Mouse (Mus musculus): ENCODE measurements around the gene Pard3b. TPM values are rescaled to one million over a fixed set of nuclear protein-coding genes. Genes with fewer than 3 reads are reported as not detected.

Gene Pard3b
- polyA plus RNA-seq, 1 experiment from 2014 or later = 11.4 TPM

- WGBS = 67% methylated on average over 8 of the region's 8 CpGs
- no peak overlapping the region for H3K27ac ChIP-seq (ENCODE audit: low read length)
- H3K36me3 ChIP-seq (ENCODE audit: control insufficient read depth, insufficient read depth) = no peaks in the 10 kb centered on the region
- no peak overlapping the region for H3K4me3 ChIP-seq (ENCODE audit: low read length)
- H3K27me3 ChIP-seq (ENCODE audit: control insufficient read depth, insufficient read depth, low read length) = no peaks in the 10 kb centered on the region
- no peaks in the 10 kb centered on the region for H3K4me1 ChIP-seq (ENCODE audit: control insufficient read depth, insufficient read depth, low read length)
- H3K9me3 ChIP-seq (replicated peaks; ENCODE audit: control insufficient read depth, low read length) = no peaks in the 10 kb centered on the region
- no peak overlapping the region for H3K9ac ChIP-seq (ENCODE audit: low read length)
- no peak for ATAC-seq (replicated peaks; ENCODE audit: extremely low read depth, insufficient read depth, low FRiP score)
- no peak overlapping the region for H3K4me2 ChIP-seq (ENCODE audit: low read depth, low read length)
Observed at GRCm38 (mm10) chr1:62197515-62197914, 558.9 kb downstream of the Pard3b start.

- Histone ChIP-seq H3K4me1 (ENCODE audit: control insufficient read depth, insufficient read depth, low read length) (no peaks in the 10 kb centered on the region), H3K4me2 (ENCODE audit: low read depth, low read length) (no peak overlapping the region), H3K36me3 (ENCODE audit: control insufficient read depth, insufficient read depth) (no peaks in the 10 kb centered on the region), H3K9ac (ENCODE audit: low read length) (no peak overlapping the region), H3K27ac (ENCODE audit: low read length) (no peak overlapping the region), H3K4me3 (ENCODE audit: low read length) (no peak overlapping the region), H3K9me3 (replicated peaks; ENCODE audit: control insufficient read depth, low read length) (no peaks in the 10 kb centered on the region), H3K27me3 (ENCODE audit: control insufficient read depth, insufficient read depth, low read length) (no peaks in the 10 kb centered on the region)
- ATAC-seq (replicated peaks; ENCODE audit: extremely low read depth, insufficient read depth, low FRiP score) = no peak
- 76% methylated on average over 1 of the region's 1 CpGs for WGBS
Observed at GRCm38 (mm10) chr1:62200919-62201318, 562.3 kb downstream of the Pard3b start.

DNA sequence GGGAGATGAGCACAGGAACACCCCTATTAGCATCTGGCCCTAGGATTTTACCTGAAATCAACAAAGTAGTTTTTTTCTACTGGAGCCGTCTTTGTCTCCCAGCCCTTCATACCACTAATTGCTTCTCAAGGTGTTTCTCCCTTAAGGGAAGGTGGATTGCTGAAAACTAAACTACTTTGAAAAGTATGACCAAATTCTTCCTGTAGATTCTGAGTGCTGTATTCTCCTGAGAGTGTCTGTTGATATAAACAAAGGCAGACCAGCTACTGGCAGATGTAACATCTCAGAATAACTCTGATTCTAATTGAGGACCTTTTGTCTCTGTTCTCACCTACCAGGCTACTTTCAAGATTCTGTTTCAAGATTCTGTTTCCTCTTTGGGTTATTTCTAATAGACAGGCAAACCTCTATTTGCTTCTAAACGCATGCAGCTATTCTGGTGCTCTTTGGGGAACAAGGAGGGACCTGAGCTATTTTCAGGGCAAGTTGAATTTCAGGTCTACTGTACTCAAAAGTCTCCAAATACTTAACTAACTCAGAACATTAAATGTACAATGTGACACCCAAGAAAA lies 563.1 kb downstream of the Pard3b start:
- Histone ChIP-seq H3K9ac (ENCODE audit: low read length) (no peak overlapping the region), H3K4me1 (ENCODE audit: control insufficient read depth, insufficient read depth, low read length) (no peaks in the 10 kb centered on the region), H3K4me2 (ENCODE audit: low read depth, low read length) (no peak overlapping the region), H3K27ac (ENCODE audit: low read length) (no peak overlapping the region), H3K4me3 (ENCODE audit: low read length) (no peak overlapping the region), H3K36me3 (ENCODE audit: control insufficient read depth, insufficient read depth) (no peaks in the 10 kb centered on the region), H3K27me3 (ENCODE audit: control insufficient read depth, insufficient read depth, low read length) (no peaks in the 10 kb centered on the region), H3K9me3 (replicated peaks; ENCODE audit: control insufficient read depth, low read length) (no peaks in the 10 kb centered on the region)
- ATAC-seq (replicated peaks; ENCODE audit: extremely low read depth, insufficient read depth, low FRiP score) = no peak
- 48% methylated on average over 2 of the region's 2 CpGs for WGBS

GRCm38 (mm10) chr1:62213285-62213684 lies 574.7 kb downstream of the Pard3b start:
- Histone ChIP-seq H3K4me3 (ENCODE audit: low read length) (no peak overlapping the region), H3K9ac (ENCODE audit: low read length) (no peak overlapping the region), H3K4me1 (ENCODE audit: control insufficient read depth, insufficient read depth, low read length) (no peaks in the 10 kb centered on the region), H3K9me3 (replicated peaks; ENCODE audit: control insufficient read depth, low read length) (no peaks in the 10 kb centered on the region), H3K36me3 (ENCODE audit: control insufficient read depth, insufficient read depth) (0 out of 2 replicates have a peak, but pooled peaks cover 3% of the 10 kb centered on the region), H3K27ac (ENCODE audit: low read length) (no peak overlapping the region), H3K27me3 (ENCODE audit: control insufficient read depth, insufficient read depth, low read length) (no peaks in the 10 kb centered on the region), H3K4me2 (ENCODE audit: low read depth, low read length) (no peak overlapping the region)
- no peak for ATAC-seq (replicated peaks; ENCODE audit: extremely low read depth, insufficient read depth, low FRiP score)
- 92% methylated on average over 2 of the region's 2 CpGs for WGBS

- H3K9me3 ChIP-seq (replicated peaks; ENCODE audit: control insufficient read depth, low read length) = no peaks in the 10 kb centered on the region
- H3K27me3 ChIP-seq (ENCODE audit: control insufficient read depth, insufficient read depth, low read length) = no peaks in the 10 kb centered on the region
- 0 out of 2 replicates have a peak, but pooled peaks cover 3% of the 10 kb centered on the region for H3K36me3 ChIP-seq (ENCODE audit: control insufficient read depth, insufficient read depth)
- WGBS = 75% methylated on average over 2 of the region's 2 CpGs
- no peak overlapping the region for H3K9ac ChIP-seq (ENCODE audit: low read length)
- no peak for ATAC-seq (replicated peaks; ENCODE audit: extremely low read depth, insufficient read depth, low FRiP score)
- H3K4me2 ChIP-seq (ENCODE audit: low read depth, low read length) = no peak overlapping the region
- no peaks in the 10 kb centered on the region for H3K4me1 ChIP-seq (ENCODE audit: control insufficient read depth, insufficient read depth, low read length)
- H3K27ac ChIP-seq (ENCODE audit: low read length) = no peak overlapping the region
- H3K4me3 ChIP-seq (ENCODE audit: low read length) = no peak overlapping the region
Observed at GRCm38 (mm10) chr1:62215842-62216241, 577.2 kb downstream of the Pard3b start.

- H3K27ac ChIP-seq (ENCODE audit: low read length) = no peak overlapping the region
- H3K4me2 ChIP-seq (ENCODE audit: low read depth, low read length) = no peak overlapping the region
- H3K4me3 ChIP-seq (ENCODE audit: low read length) = no peak overlapping the region
- 80% methylated on average over 4 of the region's 4 CpGs for WGBS
- H3K27me3 ChIP-seq (ENCODE audit: control insufficient read depth, insufficient read depth, low read length) = no peaks in the 10 kb centered on the region
- no peaks in the 10 kb centered on the region for H3K9me3 ChIP-seq (replicated peaks; ENCODE audit: control insufficient read depth, low read length)
- ATAC-seq (replicated peaks; ENCODE audit: extremely low read depth, insufficient read depth, low FRiP score) = no peak
- H3K36me3 ChIP-seq (ENCODE audit: control insufficient read depth, insufficient read depth) = 0 out of 2 replicates have a peak, but pooled peaks cover under 1% of the 10 kb centered on the region
- no peaks in the 10 kb centered on the region for H3K4me1 ChIP-seq (ENCODE audit: control insufficient read depth, insufficient read depth, low read length)
- no peak overlapping the region for H3K9ac ChIP-seq (ENCODE audit: low read length)
Observed at GRCm38 (mm10) chr1:62216568-62216967, 577.9 kb downstream of the Pard3b start.

GRCm38 (mm10) chr1:62229129-62229528 lies 590.5 kb downstream of the Pard3b start:
- no peak for ATAC-seq (replicated peaks; ENCODE audit: extremely low read depth, insufficient read depth, low FRiP score)
- Histone ChIP-seq H3K4me3 (ENCODE audit: low read length) (no peak overlapping the region), H3K9ac (ENCODE audit: low read length) (no peak overlapping the region), H3K4me2 (ENCODE audit: low read depth, low read length) (no peak overlapping the region), H3K4me1 (ENCODE audit: control insufficient read depth, insufficient read depth, low read length) (peaks cover 3% of the 10 kb centered on the region; the same call in 1 of the 2 replicates), H3K9me3 (replicated peaks; ENCODE audit: control insufficient read depth, low read length) (no peaks in the 10 kb centered on the region), H3K27me3 (ENCODE audit: control insufficient read depth, insufficient read depth, low read length) (no peaks in the 10 kb centered on the region), H3K27ac (ENCODE audit: low read length) (no peak overlapping the region), H3K36me3 (ENCODE audit: control insufficient read depth, insufficient read depth) (no peaks in the 10 kb centered on the region)
- whole genome bisulfite sequencing = 82% methylated on average over 5 of the region's 5 CpGs

GRCm38 (mm10) chr1:62234039-62234438 lies 595.4 kb downstream of the Pard3b start:
- Histone ChIP-seq H3K9me3 (replicated peaks; ENCODE audit: control insufficient read depth, low read length) (no peaks in the 10 kb centered on the region), H3K4me2 (ENCODE audit: low read depth, low read length) (no peak overlapping the region), H3K9ac (ENCODE audit: low read length) (no peak overlapping the region), H3K4me1 (ENCODE audit: control insufficient read depth, insufficient read depth, low read length) (peaks cover 4% of the 10 kb centered on the region; the same call in 1 of the 2 replicates), H3K27me3 (ENCODE audit: control insufficient read depth, insufficient read depth, low read length) (no peaks in the 10 kb centered on the region), H3K27ac (ENCODE audit: low read length) (no peak overlapping the region), H3K4me3 (ENCODE audit: low read length) (no peak overlapping the region), H3K36me3 (ENCODE audit: control insufficient read depth, insufficient read depth) (no peaks in the 10 kb centered on the region)
- no peak for ATAC-seq (replicated peaks; ENCODE audit: extremely low read depth, insufficient read depth, low FRiP score)
- 26% methylated on average over 1 of the region's 1 CpGs for WGBS

DNA sequence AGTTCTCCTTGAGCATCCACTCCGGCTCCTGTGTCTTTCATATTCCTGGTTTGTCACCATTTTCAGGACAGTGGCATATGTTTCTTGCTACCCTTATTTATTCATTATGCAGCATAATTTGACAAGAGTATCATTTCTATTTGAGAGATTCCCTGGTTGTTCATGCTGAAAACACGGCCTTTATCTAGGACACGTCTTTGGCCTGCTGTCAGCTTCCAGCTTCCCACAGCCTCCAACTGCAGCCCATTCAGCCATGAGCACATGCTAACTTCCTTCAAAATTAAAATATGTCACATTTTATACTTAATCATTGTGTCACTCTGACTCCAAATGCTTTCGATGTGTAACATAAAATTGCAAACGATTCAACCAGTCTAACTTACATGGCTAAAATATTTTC lies 596.5 kb downstream of the Pard3b start:
- no peak overlapping the region for H3K4me3 ChIP-seq (ENCODE audit: low read length)
- no peaks in the 10 kb centered on the region for H3K36me3 ChIP-seq (ENCODE audit: control insufficient read depth, insufficient read depth)
- H3K4me2 ChIP-seq (ENCODE audit: low read depth, low read length) = no peak overlapping the region
- no peaks in the 10 kb centered on the region for H3K9me3 ChIP-seq (replicated peaks; ENCODE audit: control insufficient read depth, low read length)
- peaks cover 4% of the 10 kb centered on the region; the same call in 1 of the 2 replicates for H3K4me1 ChIP-seq (ENCODE audit: control insufficient read depth, insufficient read depth, low read length)
- H3K27me3 ChIP-seq (ENCODE audit: control insufficient read depth, insufficient read depth, low read length) = no peaks in the 10 kb centered on the region
- 75% methylated on average over 5 of the region's 5 CpGs for WGBS
- H3K9ac ChIP-seq (ENCODE audit: low read length) = no peak overlapping the region
- no peak for ATAC-seq (replicated peaks; ENCODE audit: extremely low read depth, insufficient read depth, low FRiP score)
- no peak overlapping the region for H3K27ac ChIP-seq (ENCODE audit: low read length)

All from heart, embryonic 16.5 days (tissue).